Mouse (Mus musculus) thymus, postnatal 10 days (tissue): ENCODE measurements at regions not wholly inside any gene's neighbourhood (a gene's known extent, or its start where the extent isn't known, plus 50 kb on each side); places are given as distances from the start of the nearest gene placed in this dataset.

Experiments used
- DNase-seq, 2 experiments: peaks; one replicate each; pipeline ENCODE4 v3.0.0; 2021; ENCODE audit warnings: low spot score in 2 of 2

- DNase-seq: peak; percentile 70 to 88
Measured at GRCm38 (mm10) chr9:41228425-41229224, 67.1 kb upstream of the Ubash3b start.

- no peak for DNase-seq
Measured at GRCm38 (mm10) chr9:41223406-41223805, 61.9 kb upstream of the Ubash3b start.

GRCm38 (mm10) chr9:41222346-41223015 lies 61.0 kb upstream of the Ubash3b start:
- no peak for DNase-seq

- no peak for DNase-seq
Measured at GRCm38 (mm10) chr9:41221110-41221790, 59.8 kb upstream of the Ubash3b start.

- no peak for DNase-seq
Measured at GRCm38 (mm10) chr9:41220105-41220669, 58.7 kb upstream of the Ubash3b start.

GRCm38 (mm10) chr9:41218702-41219101 lies 57.2 kb upstream of the Ubash3b start:
- DNase-seq: no peak

GRCm38 (mm10) chr9:41216248-41216647 lies 54.8 kb upstream of the Ubash3b start:
- DNase-seq: no peak

GRCm38 (mm10) chr9:41215026-41215425 lies 53.5 kb upstream of the Ubash3b start:
- DNase-seq: no peak

- DNase-seq: no peak
Measured at GRCm38 (mm10) chr9:41212943-41213529, 51.5 kb upstream of the Ubash3b start.

GRCm38 (mm10) chr9:41212303-41212901 lies 50.9 kb upstream of the Ubash3b start:
- peak; percentile 31 to 52 for DNase-seq

GRCm38 (mm10) chr9:41211865-41212302 lies 50.4 kb upstream of the Ubash3b start:
- no peak for DNase-seq
